Mouse (Mus musculus) CH12.LX (cell line): ENCODE results near the gene Ankrd36.

Experiments
- CTCF ChIP-seq, 2 experiments: IDR thresholded peaks in 1 of 2; conservative IDR thresholded peaks in 1 of 2; 2 replicates each; pipeline ENCODE4 v1.5.1; 2011 to 2012; ENCODE audit warnings: low read depth in 2 of 2, low read length in 2 of 2, improper control_type of control experiment in 1 of 2, inconsistent platforms in 1 of 2, mild to moderate bottlenecking in 1 of 2, moderate library complexity in 1 of 2
- E2F4 ChIP-seq: IDR thresholded peaks from 2 replicates; pipeline ENCODE4 v1.6.1; 2011; ENCODE audit warnings: low read depth, low read length, improper control_type of control experiment; ENCODE audit not compliant: insufficient replicate concordance
- EP300 ChIP-seq: IDR thresholded peaks from 2 replicates; pipeline ENCODE4 v1.6.1; 2011; ENCODE audit warnings: low read length, improper control_type of control experiment
- HCFC1 ChIP-seq: IDR thresholded peaks from 2 replicates; pipeline ENCODE4 v1.6.1; 2012; ENCODE audit warnings: low read depth, mild to moderate bottlenecking, inconsistent platforms, low read length, improper control_type of control experiment
- POLR2A ChIP-seq: IDR thresholded peaks from 2 replicates; pipeline ENCODE4 v1.6.1; 2011; ENCODE audit warnings: low read depth, mild to moderate bottlenecking, improper control_type of control experiment, low read length

- TF ChIP-seq POLR2A, result no peak
- TF ChIP-seq CTCF (conservative IDR thresholded peaks at IDR 0.05 in 1 of 2, IDR thresholded peaks at IDR 0.05 in 1 of 2; ENCODE audit: low read depth in 2 of 2, low read length in 2 of 2), result no peak
- TF ChIP-seq HCFC1, result no peak
- no peak for TF ChIP-seq EP300
- no peak for TF ChIP-seq E2F4
These were observed 164.8 kb downstream of the Ankrd36 start for GRCm38 (mm10) chr11:5734323-5734722.
